Mouse (Mus musculus) lung, adult 2 months (tissue): Measurements from ENCODE around the gene Pgm2l1.

Experiments
- CTCF ChIP-seq: fragments of 200-500 bp; IDR thresholded peaks from 2 replicates; pipeline ENCODE4 v1.5.1; 2011; ENCODE audit warnings: mild to moderate bottlenecking, low read length, control low read depth; ENCODE audit not compliant: insufficient read depth
- POLR2A ChIP-seq: fragments of 200-500 bp; IDR thresholded peaks from 2 replicates; pipeline ENCODE4 v1.6.1; 2011; ENCODE audit warnings: low read depth, mild to moderate bottlenecking, control low read depth, low read length, borderline replicate concordance; ENCODE audit errors: extremely low read depth

DNA sequence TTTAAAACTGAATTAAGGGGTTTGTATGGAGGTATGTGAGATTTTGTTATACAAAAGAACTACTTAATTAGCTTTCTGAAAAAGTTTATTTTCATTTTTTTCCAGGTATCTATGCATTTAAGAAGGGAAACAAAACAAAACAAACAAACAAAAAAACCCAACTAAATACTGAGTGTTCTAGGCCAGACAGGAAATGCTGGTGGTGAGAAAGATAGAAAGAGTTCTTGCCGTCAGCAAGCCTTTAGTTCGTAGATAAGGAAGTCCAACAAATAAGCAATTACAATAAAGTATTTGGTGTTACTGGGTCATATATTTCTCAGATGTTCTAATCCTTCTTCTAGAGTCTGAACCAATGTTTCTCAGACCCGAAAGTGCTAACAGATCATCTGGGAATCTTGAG, 1.8 kb downstream of the Pgm2l1 start:
- TF ChIP-seq CTCF (no peak), POLR2A (no peak)
